In genomic region chr12:118301072-118301865, GRCm38 (mm10) we compare ENCODE assay signal across 8 mouse cellular contexts. TPM values are rescaled to one million over a fixed set of nuclear protein-coding genes. Genes with fewer than 3 reads are reported as not detected.
DNase-seq lines count a peak whose midpoint lies in the region; ATAC-seq and TF ChIP-seq lines count a peak whose summit lies in the region.

Gene Sp4 (minus strand): TSS chr12:118301440.

- 0 out of 6 replicates have a peak, but pooled peaks of 1 of the 3 experiments have one; percentile 1 for TF ChIP-seq CTCF in MEL (IDR thresholded peaks at IDR 0.05 in 2 of 3, conservative IDR thresholded peaks at IDR 0.05 in 1 of 3; ENCODE audit: control insufficient read depth in 1 of 3, insufficient read depth in 1 of 3, low read depth in 2 of 3, low read length in 3 of 3, poor library complexity in 1 of 3, severe bottlenecking in 1 of 3)
- TF ChIP-seq CTCF in cerebellum, adult 2 months (IDR thresholded peaks at IDR 0.05; ENCODE audit: borderline replicate concordance, insufficient read depth, low read depth, low read length): no peak
- TF ChIP-seq CTCF in forebrain, postnatal 0 days (IDR thresholded peaks at IDR 0.05; ENCODE audit: low read depth): peak; percentile 26; the same call in 1 of the 2 replicates

- peak within 1 kb of the TSS; percentile 94 for H3K9ac ChIP-seq in MEL (ENCODE audit: control insufficient read depth, low read depth, low read length, poor library complexity, severe bottlenecking)
- peak within 1 kb of the TSS; percentile 92 for H3K9ac ChIP-seq in forebrain, postnatal 0 days
- H3K9ac ChIP-seq in lung, embryonic 15.5 days: peak within 1 kb of the TSS; percentile 72

- no peak for TF ChIP-seq EP300 in MEL (IDR thresholded peaks at IDR 0.05; ENCODE audit: low read depth in 1 of 2, low read length in 2 of 2)

- peaks cover 0 to 58% of the 10 kb centered on the region in 2 experiments; a peak in 2 of 4 replicates for H3K36me3 ChIP-seq in MEL (ENCODE audit: control insufficient read depth in 1 of 2, insufficient read depth in 2 of 2, low read length in 2 of 2)
- H3K36me3 ChIP-seq in forebrain, postnatal 0 days (ENCODE audit: insufficient read depth): 0 out of 2 replicates have a peak, but pooled peaks cover 5% of the 10 kb centered on the region
- H3K36me3 ChIP-seq in lung, embryonic 15.5 days: no peaks in the 10 kb centered on the region

- peaks cover 33% of the 10 kb centered on the region for H3K79me2 ChIP-seq in MEL (ENCODE audit: control insufficient read depth, insufficient read depth, low read length, poor library complexity)

- peak within 1 kb of the TSS; percentile 99 for H3K27ac ChIP-seq in MEL (ENCODE audit: control insufficient read depth, low read depth, low read length)
- H3K27ac ChIP-seq in cerebellum, adult 2 months (ENCODE audit: insufficient read depth, low read length): peak within 1 kb of the TSS; percentile 90
- peak within 1 kb of the TSS; percentile 98 for H3K27ac ChIP-seq in forebrain, postnatal 0 days (ENCODE audit: low read depth, low read length)
- H3K27ac ChIP-seq in lung, embryonic 15.5 days: peak within 1 kb of the TSS; percentile 95

- H3K4me2 ChIP-seq in forebrain, postnatal 0 days (ENCODE audit: low read depth): peak within 1 kb of the TSS; percentile 71
- H3K4me2 ChIP-seq in lung, embryonic 15.5 days: peak within 1 kb of the TSS; percentile 88

- peak; percentile 86 for ATAC-seq in forebrain, postnatal 0 days
- ATAC-seq in lung, embryonic 15.5 days (ENCODE audit: borderline replicate concordance, extremely low read depth, low FRiP score, low TSS enrichment): peak; percentile 90

- H3K27me3 ChIP-seq in MEL (ENCODE audit: control insufficient read depth in 1 of 2, insufficient read depth in 2 of 2, low read length in 2 of 2): no peaks in the 10 kb centered on the region
- no peaks in the 10 kb centered on the region for H3K27me3 ChIP-seq in cerebellum, adult 2 months (ENCODE audit: control insufficient read depth, insufficient read depth, low read length)
- H3K27me3 ChIP-seq in forebrain, postnatal 0 days (ENCODE audit: insufficient read depth, low read length): no peaks in the 10 kb centered on the region
- H3K27me3 ChIP-seq in lung, embryonic 15.5 days: no peaks in the 10 kb centered on the region

- peak in 1 of 2 experiments; percentile 90; a peak in 1 of 4 replicates for TF ChIP-seq POLR2A in MEL (IDR thresholded peaks at IDR 0.05; ENCODE audit: control insufficient read depth in 1 of 2, insufficient read depth in 1 of 2, low read depth in 1 of 2, low read length in 2 of 2, poor library complexity in 1 of 2)
- peak; percentile 24; the same call in 1 of the 2 replicates for TF ChIP-seq POLR2A in cerebellum, adult 2 months (IDR thresholded peaks at IDR 0.05; ENCODE audit: borderline replicate concordance, insufficient read depth, low read length)

- under 1% methylated on average over 73 of the region's 78 CpGs for WGBS in cerebellum, adult 2 months
- WGBS in forebrain, postnatal 0 days: 2% methylated on average over 51 of the region's 78 CpGs
- WGBS in lung, embryonic 15.5 days: 0% methylated on average over 57 of the region's 78 CpGs

- no peak for TF ChIP-seq RAD21 in MEL (IDR thresholded peaks at IDR 0.05; ENCODE audit: low read depth, low read length)

- peak; percentile 100 for DNase-seq in MEL (ENCODE audit: low read depth, low spot score)
- peak; percentile 94 to 95 for DNase-seq in cerebellum, adult 2 months
- DNase-seq in forebrain, postnatal 0 days: peak; percentile 95
- DNase-seq in heart, postnatal 4 days: peak; percentile 92
- peak; percentile 88 to 90 for DNase-seq in layer of hippocampus, adult 8-10 months (ENCODE audit: low spot score in 2 of 2)
- peak; percentile 95 for DNase-seq in ovary, adult 18-20 months (ENCODE audit: low spot score)
- peak; percentile 93 for DNase-seq in thymus, postnatal 0 days (ENCODE audit: low spot score)

- H3K4me3 ChIP-seq in MEL (ENCODE audit: control insufficient read depth in 1 of 2, insufficient read depth in 1 of 2, low read depth in 2 of 2, low read length in 2 of 2): peak within 1 kb of the TSS; percentile 74 to 90
- H3K4me3 ChIP-seq in cerebellum, adult 2 months (replicated peaks; ENCODE audit: insufficient read depth, low read depth, low read length): peak within 1 kb of the TSS; percentile 100
- peak within 1 kb of the TSS; percentile 92 for H3K4me3 ChIP-seq in forebrain, postnatal 0 days (ENCODE audit: low read depth, low read length)
- peak within 1 kb of the TSS; percentile 87 for H3K4me3 ChIP-seq in lung, embryonic 15.5 days

- H3K4me1 ChIP-seq in MEL (ENCODE audit: control insufficient read depth in 1 of 2, insufficient read depth in 2 of 2, low read length in 2 of 2): peaks cover 34 to 42% of the 10 kb centered on the region in 2 experiments
- H3K4me1 ChIP-seq in cerebellum, adult 2 months (ENCODE audit: control insufficient read depth, insufficient read depth, low read length): peaks cover 3% of the 10 kb centered on the region; the same call in 1 of the 2 replicates
- H3K4me1 ChIP-seq in forebrain, postnatal 0 days (ENCODE audit: insufficient read depth): peaks cover 20% of the 10 kb centered on the region
- peaks cover 20% of the 10 kb centered on the region for H3K4me1 ChIP-seq in lung, embryonic 15.5 days

- no peaks in the 10 kb centered on the region for H3K9me3 ChIP-seq in MEL (replicated peaks; ENCODE audit: insufficient read depth, low read length)
- H3K9me3 ChIP-seq in forebrain, postnatal 0 days (ENCODE audit: low read length): no peaks in the 10 kb centered on the region
- H3K9me3 ChIP-seq in lung, embryonic 15.5 days: no peaks in the 10 kb centered on the region

TF ChIP-seq in MEL, 35 proteins besides CTCF, POLR2A, EP300 and RAD21:
- TF ChIP-seq BHLHE40 (IDR thresholded peaks at IDR 0.05; ENCODE audit: borderline replicate concordance, low read depth, low read length): no peak
- TF ChIP-seq MAX (IDR thresholded peaks at IDR 0.05; ENCODE audit: low read length): no peak
- TF ChIP-seq POLR2AphosphoS5 (IDR thresholded peaks at IDR 0.05; ENCODE audit: borderline replicate concordance, low read depth, low read length): 0 out of 2 replicates have a peak, but pooled peaks have one; percentile 63

RNA-seq across cellular contexts. Expression of gene Sp4, which starts in this region (rescaled TPM):
- 35.3 and 35.4 TPM in 2 replicates for total RNA-seq in MEL (2012; rRNA removed)
- 10 to 100 TPM; 21.4 to 33.9 TPM for polyA plus RNA-seq in MEL (2012; ENCODE audit: insufficient read depth in 1 of 2, insufficient read length in 2 of 2, low read depth in 1 of 2, low replicate concordance in 2 of 2, missing spikeins in 1 of 2)
- 13.3 and 16.3 TPM in 2 replicates for polyA plus RNA-seq in cerebellum, adult 2 months (2012; rRNA removed)
- total RNA-seq in forebrain, postnatal 0 days (2014; rRNA removed): 48.6 and 59.0 TPM in 2 replicates
- 13.5 and 18.1 TPM in 2 replicates for polyA plus RNA-seq in forebrain, postnatal 0 days (2015; fragmentation: Nextera tagmentation; extraction: Ambion mirVana)
- 10 to 100 TPM; 12.9 to 13.3 TPM for total RNA-seq in heart, postnatal 4 days (2021)
- 10 to 100 TPM; 28.7 to 33.6 (median 30.1) TPM for total RNA-seq in layer of hippocampus, adult 8-10 months (2022)
- 7.9 and 8.9 TPM in 2 replicates for polyA plus RNA-seq in lung, embryonic 15.5 days (2015; fragmentation: Nextera tagmentation; extraction: Ambion mirVana)
- 12.7 and 13.7 TPM in 2 replicates for polyA plus RNA-seq in thymus, postnatal 0 days (2015; fragmentation: Nextera tagmentation; extraction: Ambion mirVana)

Comparison
In these comparisons a context has a peak if more than half of its experiments do, and no peak if none do; other contexts are left out.
1. Peak in every context shown above with its lines: DNase-seq, ATAC-seq, H3K4me3 ChIP-seq and H3K27ac ChIP-seq.